Mouse (Mus musculus): ENCODE results near the gene Pigq. TPM values are rescaled to one million over a fixed set of nuclear protein-coding genes. Genes with fewer than 3 reads are reported as not detected.
A peak's percentile ranks its signal among the peaks of the same experiment; 100 is the strongest.

Gene Pigq
- polyA plus RNA-seq, 1 experiment: not detected

DNA sequence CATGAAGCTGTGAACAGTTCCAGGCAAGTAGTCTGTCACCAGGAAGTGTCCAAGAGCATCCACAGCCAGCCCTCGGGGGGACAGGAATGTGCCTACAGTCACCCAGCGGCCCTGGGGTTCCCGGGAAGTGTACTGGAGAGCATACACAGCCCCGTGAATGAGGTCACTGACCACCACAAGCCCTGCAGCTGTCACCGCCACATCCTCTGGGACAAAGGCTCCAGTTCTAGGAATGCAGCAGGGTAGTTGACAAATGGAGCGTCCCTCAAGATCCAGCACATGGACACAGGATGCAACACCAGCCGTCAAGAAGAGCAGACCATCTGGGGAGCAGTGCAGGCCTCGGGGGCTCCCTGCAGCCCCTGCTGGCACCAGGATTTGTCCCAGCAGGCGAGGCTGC, 967 bp downstream of the Pigq start:
- TF ChIP-seq POLR2A (IDR thresholded peaks at IDR 0.05; ENCODE audit: insufficient read depth, low read depth, low read length): no peak
- TF ChIP-seq CTCF (IDR thresholded peaks at IDR 0.05; ENCODE audit: insufficient read depth, low read depth, low read length): no peak
- Histone ChIP-seq H3K4me1 (ENCODE audit: control insufficient read depth, insufficient read depth, low read length) (peaks cover 4% of the 10 kb centered on the region), H3K4me3 (ENCODE audit: insufficient read depth, low read depth, low read length) (no peak overlapping the region), H3K27ac (ENCODE audit: insufficient read depth, low read depth, low read length) (no peak overlapping the region)
- WGBS: 80% methylated on average over 9 of the region's 9 CpGs

DNA sequence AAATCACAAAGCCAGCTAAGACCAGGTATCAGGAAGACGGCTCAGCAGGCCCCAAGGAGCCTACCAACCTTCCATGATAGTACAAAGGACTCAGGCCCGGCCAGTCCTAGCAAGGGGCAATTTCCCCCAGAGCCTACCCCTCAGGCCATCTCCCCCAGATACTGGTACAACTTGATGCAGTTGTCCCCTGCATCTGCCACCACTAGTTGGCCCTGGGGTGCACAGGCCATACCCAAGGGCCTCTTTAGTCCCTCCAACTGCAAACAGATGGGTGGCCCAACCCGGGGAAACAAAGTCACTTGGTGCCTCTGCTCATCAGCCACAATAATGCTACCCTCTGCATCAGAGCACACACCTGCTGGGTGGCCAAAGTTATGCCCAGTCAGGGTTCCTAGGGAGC, 1.5 kb downstream of the Pigq start:
- WGBS: 81% methylated on average over 3 of the region's 3 CpGs
- TF ChIP-seq POLR2A (IDR thresholded peaks at IDR 0.05; ENCODE audit: insufficient read depth, low read depth, low read length) (no peak), CTCF (IDR thresholded peaks at IDR 0.05; ENCODE audit: insufficient read depth, low read depth, low read length) (no peak)
- H3K27ac ChIP-seq (ENCODE audit: insufficient read depth, low read depth, low read length): no peak overlapping the region

DNA sequence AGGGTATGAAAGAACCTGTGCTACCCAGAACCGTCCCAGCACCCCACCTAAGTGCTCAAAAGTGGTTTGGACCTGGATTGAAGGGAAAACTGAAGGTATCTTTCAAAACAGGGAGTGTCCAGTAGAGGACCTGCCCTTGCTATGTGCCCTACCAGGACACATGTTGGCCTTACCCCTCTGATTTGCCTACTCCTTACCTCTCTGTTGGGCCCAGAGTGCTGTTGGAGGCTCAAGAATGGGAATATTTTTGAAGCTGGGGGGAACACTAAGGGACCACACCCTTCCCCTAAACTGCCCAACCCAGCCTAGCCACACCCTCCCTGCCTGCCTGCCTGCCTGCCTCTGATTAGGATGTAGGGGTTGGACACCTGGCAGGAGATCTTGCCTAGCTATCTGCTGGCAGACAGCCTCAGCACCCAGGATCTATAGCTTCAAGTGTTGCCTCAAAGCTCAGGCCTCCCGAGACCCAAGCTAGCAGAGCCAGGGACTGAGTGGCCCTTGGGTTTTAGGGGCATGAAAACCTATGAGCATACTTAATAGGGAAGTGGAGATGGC, 2.1 kb downstream of the Pigq start:
- H3K4me3 ChIP-seq (ENCODE audit: insufficient read depth, low read depth, low read length): no peak overlapping the region
- WGBS: 87% methylated on average over 2 of the region's 2 CpGs
- TF ChIP-seq POLR2A (IDR thresholded peaks at IDR 0.05; ENCODE audit: insufficient read depth, low read depth, low read length) (no peak), CTCF (IDR thresholded peaks at IDR 0.05; ENCODE audit: insufficient read depth, low read depth, low read length) (no peak)
- H3K4me1 ChIP-seq (ENCODE audit: control insufficient read depth, insufficient read depth, low read length): peaks cover 4% of the 10 kb centered on the region
- H3K27ac ChIP-seq (ENCODE audit: insufficient read depth, low read depth, low read length): no peak overlapping the region

More for the DNA sequence above, 1.5 kb downstream of the Pigq start:
- Histone ChIP-seq H3K4me3 (ENCODE audit: insufficient read depth, low read depth, low read length) (no peak overlapping the region), H3K4me1 (ENCODE audit: control insufficient read depth, insufficient read depth, low read length) (peaks cover 4% of the 10 kb centered on the region)

DNA sequence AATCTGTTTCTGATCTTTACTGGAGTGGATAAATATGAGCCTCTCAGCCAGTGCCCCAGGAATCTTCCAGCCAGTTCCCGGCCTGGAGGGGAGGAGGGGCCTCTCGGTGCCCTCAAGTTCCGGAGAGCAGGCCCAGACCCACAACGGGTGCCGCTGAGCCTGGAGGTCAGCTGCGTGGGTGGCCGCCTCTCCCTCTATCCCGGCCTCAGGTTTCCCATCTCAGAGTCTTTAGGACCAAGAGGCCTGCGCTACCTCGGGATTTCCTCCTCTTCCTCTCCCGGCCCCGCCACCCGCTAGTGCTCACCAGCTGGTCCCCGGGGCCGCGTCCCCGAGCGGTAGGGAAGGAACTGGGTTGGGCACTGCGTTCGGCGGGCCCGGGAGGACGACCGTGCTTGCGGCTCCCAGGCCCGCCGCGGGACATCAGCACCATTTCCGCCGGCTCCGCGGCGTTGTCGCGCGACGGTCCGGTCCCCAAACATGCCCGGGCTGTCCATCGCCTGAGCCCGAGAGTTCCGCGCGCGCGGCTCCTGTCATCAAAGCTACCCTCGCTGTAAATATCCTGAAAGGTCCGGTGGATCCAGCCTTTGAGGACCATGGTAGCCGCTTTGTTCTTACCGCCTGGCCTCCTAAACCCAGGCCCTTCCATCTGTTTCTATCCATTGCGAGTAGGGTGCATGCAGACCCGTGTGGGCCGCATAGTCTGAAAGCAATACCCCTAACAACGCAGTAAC, 3.1 kb downstream of the Pigq start:
- TF ChIP-seq POLR2A (IDR thresholded peaks at IDR 0.05; ENCODE audit: insufficient read depth, low read depth, low read length): peak; percentile 61
- TF ChIP-seq CTCF (IDR thresholded peaks at IDR 0.05; ENCODE audit: insufficient read depth, low read depth, low read length): no peak
- H3K4me1 ChIP-seq (ENCODE audit: control insufficient read depth, insufficient read depth, low read length): peaks cover 4% of the 10 kb centered on the region
- peak overlapping the region; percentile 22; the same call in 1 of the 2 replicates for H3K27ac ChIP-seq (ENCODE audit: insufficient read depth, low read depth, low read length)
- H3K4me3 ChIP-seq (ENCODE audit: insufficient read depth, low read depth, low read length): peak overlapping the region; percentile 63
- 2% methylated on average over 54 of the region's 54 CpGs for WGBS

DNA sequence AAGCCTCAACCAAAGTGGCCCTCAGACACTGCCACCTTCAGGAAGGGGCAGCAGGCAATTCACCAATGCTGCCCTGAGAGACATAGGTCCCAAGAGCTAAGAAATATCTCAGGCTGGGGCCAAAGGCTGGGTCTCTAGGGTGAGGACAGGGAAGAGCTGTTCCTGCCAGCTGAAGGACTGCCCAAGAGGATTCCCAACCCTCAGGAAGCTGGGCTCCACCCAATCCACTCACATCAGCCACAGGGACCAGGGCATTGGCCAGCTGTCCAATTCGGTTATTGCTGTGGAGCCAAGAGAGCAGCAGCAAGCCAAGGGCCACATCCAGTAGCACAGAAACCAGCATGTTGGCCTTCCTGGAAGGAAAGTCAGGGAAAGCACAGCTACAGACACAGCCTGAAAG, 10.2 kb downstream of the Pigq start:
- no peak overlapping the region for H3K27ac ChIP-seq (ENCODE audit: insufficient read depth, low read depth, low read length)
- TF ChIP-seq CTCF (IDR thresholded peaks at IDR 0.05; ENCODE audit: insufficient read depth, low read depth, low read length) (no peak), POLR2A (IDR thresholded peaks at IDR 0.05; ENCODE audit: insufficient read depth, low read depth, low read length) (no peak)
- H3K4me1 ChIP-seq (ENCODE audit: control insufficient read depth, insufficient read depth, low read length): 0 out of 2 replicates have a peak, but pooled peaks cover 3% of the 10 kb centered on the region
- H3K4me3 ChIP-seq (ENCODE audit: insufficient read depth, low read depth, low read length): no peak overlapping the region
- 79% methylated on average over 1 of the region's 1 CpGs for WGBS

DNA sequence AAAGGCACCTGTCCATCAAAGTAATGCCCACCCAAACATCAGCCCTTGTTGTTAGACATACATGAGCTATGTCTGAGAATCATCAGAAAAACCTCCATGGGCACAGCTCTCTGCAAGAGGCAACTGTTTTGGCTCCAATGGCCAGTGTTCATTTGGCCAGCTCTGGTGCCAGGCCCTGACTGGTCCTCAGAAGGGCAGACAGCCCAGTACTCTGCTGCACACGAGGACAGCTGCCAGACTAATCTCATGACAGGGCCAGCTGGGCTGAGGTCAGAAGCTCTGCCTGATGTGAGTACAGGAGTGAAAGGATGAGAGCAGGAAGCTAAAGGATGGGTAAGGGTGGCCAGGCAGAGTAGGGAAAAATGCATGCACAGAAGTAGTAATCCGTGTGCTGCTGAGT, 19.4 kb downstream of the Pigq start:
- TF ChIP-seq CTCF (IDR thresholded peaks at IDR 0.05; ENCODE audit: insufficient read depth, low read depth, low read length): no peak
- TF ChIP-seq POLR2A (IDR thresholded peaks at IDR 0.05; ENCODE audit: insufficient read depth, low read depth, low read length): no peak
- no peaks in the 10 kb centered on the region for H3K4me1 ChIP-seq (ENCODE audit: control insufficient read depth, insufficient read depth, low read length)
- WGBS: 53% methylated on average over 2 of the region's 2 CpGs
- H3K4me3 ChIP-seq (ENCODE audit: insufficient read depth, low read depth, low read length): no peak overlapping the region
- no peak overlapping the region for H3K27ac ChIP-seq (ENCODE audit: insufficient read depth, low read depth, low read length)

DNA sequence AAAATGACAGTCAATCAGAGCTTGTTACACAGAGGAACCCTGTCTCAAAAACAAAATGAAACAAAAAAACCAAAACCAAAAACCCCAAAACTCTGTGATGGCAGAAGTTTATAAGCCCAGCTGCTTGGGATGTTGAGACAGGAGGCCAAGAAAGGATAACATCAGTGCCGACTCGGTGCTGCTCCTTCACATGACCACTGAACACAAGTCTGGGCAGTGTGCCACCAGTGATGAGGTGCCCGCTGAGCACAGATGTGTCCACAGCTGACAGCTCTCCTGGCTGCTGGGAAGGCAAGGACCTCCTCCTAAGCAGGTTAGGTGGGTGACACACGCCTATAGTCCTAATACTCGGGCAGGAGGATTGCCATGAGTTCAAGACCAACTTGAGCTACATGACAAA, 22.6 kb downstream of the Pigq start:
- no peak overlapping the region for H3K27ac ChIP-seq (ENCODE audit: insufficient read depth, low read depth, low read length)
- peaks cover 8% of the 10 kb centered on the region for H3K4me1 ChIP-seq (ENCODE audit: control insufficient read depth, insufficient read depth, low read length)
- WGBS: 62% methylated on average over 5 of the region's 5 CpGs
- no peak overlapping the region for H3K4me3 ChIP-seq (ENCODE audit: insufficient read depth, low read depth, low read length)
- TF ChIP-seq POLR2A (IDR thresholded peaks at IDR 0.05; ENCODE audit: insufficient read depth, low read depth, low read length) (no peak), CTCF (IDR thresholded peaks at IDR 0.05; ENCODE audit: insufficient read depth, low read depth, low read length) (no peak)

DNA sequence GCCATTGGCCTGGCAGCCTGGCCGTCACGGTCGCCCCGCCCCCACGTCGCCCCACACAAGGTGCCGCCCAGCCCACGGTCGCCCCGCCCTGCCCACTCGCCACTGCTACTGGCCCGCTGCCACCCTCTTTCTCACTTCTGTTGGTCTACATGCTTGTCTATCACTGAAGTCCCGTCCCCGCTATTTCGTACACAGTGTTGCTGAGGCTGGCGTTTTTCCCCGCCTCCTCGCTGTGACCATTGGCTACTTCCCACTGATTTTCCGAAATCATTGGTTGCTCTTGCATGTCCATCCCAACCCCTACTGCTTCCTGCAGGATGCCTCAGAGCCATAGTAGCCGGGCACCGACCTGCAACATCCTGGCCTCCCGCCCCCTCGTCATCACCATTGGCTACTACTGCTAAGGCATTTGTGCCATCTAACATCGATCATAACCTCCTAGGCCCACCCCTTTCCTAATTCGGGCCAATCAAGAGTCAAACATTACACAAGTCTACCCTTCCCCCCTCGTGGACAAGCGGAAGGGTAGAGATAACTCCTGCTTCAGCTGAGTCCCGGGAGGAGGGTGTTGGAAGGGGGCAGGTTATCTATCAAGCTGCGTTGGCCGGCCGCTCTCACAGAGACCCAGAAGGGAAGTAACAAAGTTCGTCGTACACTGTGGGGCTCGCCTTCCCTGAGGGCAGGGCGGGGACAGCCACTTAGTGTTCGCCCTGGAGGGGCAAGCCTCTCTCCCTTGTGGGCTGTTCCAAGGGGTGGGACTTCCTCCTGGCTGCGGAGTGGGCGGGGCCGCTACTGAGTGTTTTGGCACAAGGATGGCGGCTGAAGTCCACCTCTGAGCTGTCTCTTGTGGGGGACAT, 24.7 kb downstream of the Pigq start:
- Histone ChIP-seq H3K27ac (ENCODE audit: insufficient read depth, low read depth, low read length) (peak overlapping the region; percentile 90), H3K4me3 (ENCODE audit: insufficient read depth, low read depth, low read length) (peak overlapping the region; percentile 84), H3K4me1 (ENCODE audit: control insufficient read depth, insufficient read depth, low read length) (peaks cover 8% of the 10 kb centered on the region)
- TF ChIP-seq POLR2A (IDR thresholded peaks at IDR 0.05; ENCODE audit: insufficient read depth, low read depth, low read length): peak; percentile 67
- no peak for TF ChIP-seq CTCF (IDR thresholded peaks at IDR 0.05; ENCODE audit: insufficient read depth, low read depth, low read length)
- WGBS: under 1% methylated on average over 40 of the region's 40 CpGs
